ENCODE assay signal across 10 mouse cellular contexts in genomic region chr5:150220333-150220732, GRCm38 (mm10).
DNase-seq lines count a peak whose midpoint lies in the region; ATAC-seq and TF ChIP-seq lines count a peak whose summit lies in the region.
"Had no signal": no experiment of that assay in that cellular context is flagged by ENCODE, and none has a peak within 500 bp of the region (broad histone marks: within the 10 kb centered on the region; RNA-seq: fewer than 3 reads in every experiment).

No protein-coding gene starts in this region.

- no peak overlapping the region for H3K9ac ChIP-seq in forebrain, postnatal 0 days
- H3K9ac ChIP-seq in forebrain, embryonic 11.5 days (ENCODE audit: low read length), result no peak overlapping the region
- H3K9ac ChIP-seq in lung, postnatal 0 days (replicated peaks; ENCODE audit: low read depth), result no peak overlapping the region
- H3K9ac ChIP-seq: hindbrain, embryonic 15.5 days had no signal

- no peaks in the 10 kb centered on the region for H3K36me3 ChIP-seq in forebrain, postnatal 0 days (ENCODE audit: insufficient read depth)
- H3K36me3 ChIP-seq in forebrain, embryonic 11.5 days (ENCODE audit: control insufficient read depth, insufficient read depth, low read length), result no peaks in the 10 kb centered on the region
- H3K36me3 ChIP-seq in lung, postnatal 0 days (ENCODE audit: insufficient read depth, low read length), result no peaks in the 10 kb centered on the region
- H3K36me3 ChIP-seq: hindbrain, embryonic 15.5 days had no signal

- H3K4me3 ChIP-seq in forebrain, postnatal 0 days (ENCODE audit: low read depth, low read length), result no peak overlapping the region
- no peak overlapping the region for H3K4me3 ChIP-seq in forebrain, embryonic 11.5 days (ENCODE audit: low read depth, low read length)
- H3K4me3 ChIP-seq in lung, adult 2 months (replicated peaks; ENCODE audit: extremely low read depth, low read depth, low read length), result no peak overlapping the region
- H3K4me3 ChIP-seq in lung, postnatal 0 days (ENCODE audit: low read depth, low read length), result no peak overlapping the region
- H3K4me3 ChIP-seq: hindbrain, embryonic 15.5 days; myocyte had no signal

- DNase-seq in forebrain, postnatal 0 days, result peak; percentile 44
- DNase-seq in forebrain, embryonic 11.5 days (ENCODE audit: low spot score), result no peak
- peak; percentile 16 for DNase-seq in lung, adult 2 months
- no peak for DNase-seq in lung, postnatal 25 days (ENCODE audit: low spot score)
- DNase-seq in c-Kit-positive CD71-positive TER-119-negative erythroid progenitor cells, embryonic 14.5 days (ENCODE audit: low read depth), result peak; percentile 33
- DNase-seq in lung, postnatal 0 days (ENCODE audit: low spot score), result peak; percentile 41
- peak; percentile 55 for DNase-seq in thymus, postnatal 0 days (ENCODE audit: low spot score)
- no peak for DNase-seq in layer of hippocampus, adult 9-10 months (ENCODE audit: low spot score)

- 44% methylated on average over 7 of the region's 7 CpGs for WGBS in forebrain, postnatal 0 days
- 35% methylated on average over 7 of the region's 7 CpGs for WGBS in forebrain, embryonic 11.5 days
- WGBS in lung, adult 2 months, result 49% methylated on average over 7 of the region's 7 CpGs
- 35% methylated on average over 7 of the region's 7 CpGs for WGBS in lung, postnatal 0 days

- no peak for TF ChIP-seq EP300 in lung, postnatal 0 days (IDR thresholded peaks at IDR 0.05)

- H3K4me2 ChIP-seq in forebrain, postnatal 0 days (ENCODE audit: low read depth), result no peak overlapping the region
- no peak overlapping the region for H3K4me2 ChIP-seq in forebrain, embryonic 11.5 days (ENCODE audit: low read depth, low read length, severe bottlenecking)
- H3K4me2 ChIP-seq in lung, postnatal 0 days (replicated peaks; ENCODE audit: low read depth, low read length), result no peak overlapping the region
- H3K4me2 ChIP-seq: hindbrain, embryonic 15.5 days had no signal

- TF ChIP-seq POLR2A in lung, adult 2 months (IDR thresholded peaks at IDR 0.05; ENCODE audit: borderline replicate concordance, extremely low read depth, low read depth, low read length), result no peak

- no peaks in the 10 kb centered on the region for H3K4me1 ChIP-seq in forebrain, postnatal 0 days (ENCODE audit: insufficient read depth)
- no peaks in the 10 kb centered on the region for H3K4me1 ChIP-seq in forebrain, embryonic 11.5 days (replicated peaks; ENCODE audit: control insufficient read depth, insufficient read depth, low read length)
- H3K4me1 ChIP-seq in lung, adult 2 months (ENCODE audit: control insufficient read depth, insufficient read depth, low read length), result no peaks in the 10 kb centered on the region; the same call in 1 of the 2 replicates
- no peaks in the 10 kb centered on the region for H3K4me1 ChIP-seq in lung, postnatal 0 days (ENCODE audit: insufficient read depth, low read depth, low read length)
- H3K4me1 ChIP-seq: hindbrain, embryonic 15.5 days had no signal

- TF ChIP-seq CTCF in forebrain, postnatal 0 days (IDR thresholded peaks at IDR 0.05; ENCODE audit: low read depth), result peak; percentile 73
- TF ChIP-seq CTCF in lung, adult 2 months (IDR thresholded peaks at IDR 0.05; ENCODE audit: insufficient read depth, low read length), result peak; percentile 47
- peak; percentile 80 for TF ChIP-seq CTCF in lung, postnatal 0 days (IDR thresholded peaks at IDR 0.05)

- H3K27ac ChIP-seq in forebrain, postnatal 0 days (ENCODE audit: low read depth, low read length), result no peak overlapping the region
- no peak overlapping the region for H3K27ac ChIP-seq in forebrain, embryonic 11.5 days (ENCODE audit: low read depth, low read length)
- no peak overlapping the region for H3K27ac ChIP-seq in lung, postnatal 0 days (ENCODE audit: low read length)
- H3K27ac ChIP-seq: hindbrain, embryonic 15.5 days had no signal

- H3K9me3 ChIP-seq in forebrain, postnatal 0 days (ENCODE audit: low read length), result no peaks in the 10 kb centered on the region
- no peaks in the 10 kb centered on the region for H3K9me3 ChIP-seq in forebrain, embryonic 11.5 days (ENCODE audit: control insufficient read depth, low read length)
- H3K9me3 ChIP-seq in lung, postnatal 0 days (ENCODE audit: low read length), result no peaks in the 10 kb centered on the region
- H3K9me3 ChIP-seq: hindbrain, embryonic 15.5 days had no signal

- peak; percentile 40; the same call in 1 of the 2 replicates for ATAC-seq in forebrain, postnatal 0 days
- no peak for ATAC-seq in forebrain, embryonic 11.5 days (replicated peaks; ENCODE audit: low FRiP score)
- ATAC-seq in lung, postnatal 0 days, result no peak

- no peaks in the 10 kb centered on the region for H3K27me3 ChIP-seq in forebrain, postnatal 0 days (ENCODE audit: insufficient read depth, low read length)
- no peaks in the 10 kb centered on the region for H3K27me3 ChIP-seq in forebrain, embryonic 11.5 days (ENCODE audit: control insufficient read depth, insufficient read depth, low read length)
- H3K27me3 ChIP-seq in lung, postnatal 0 days (replicated peaks; ENCODE audit: insufficient read depth, low read length), result no peaks in the 10 kb centered on the region
- H3K27me3 ChIP-seq: hindbrain, embryonic 15.5 days had no signal

Comparison
In these comparisons a context has a peak if more than half of its experiments do, and no peak if none do; other contexts are left out.
1. DNase-seq: peak in forebrain, postnatal 0 days (single experiment), lung, adult 2 months (single experiment), c-Kit-positive CD71-positive TER-119-negative erythroid progenitor cells, embryonic 14.5 days (single experiment), lung, postnatal 0 days (single experiment) and thymus, postnatal 0 days (single experiment); none in forebrain, embryonic 11.5 days (single experiment), lung, postnatal 25 days (single experiment) and layer of hippocampus, adult 9-10 months (single experiment).
2. Peak in every context shown above with its lines, with median percentiles within 50 percentile points of each other: CTCF ChIP-seq.